Comparison of ENCODE assay signal across 19 mouse cellular contexts in the genomic region with DNA sequence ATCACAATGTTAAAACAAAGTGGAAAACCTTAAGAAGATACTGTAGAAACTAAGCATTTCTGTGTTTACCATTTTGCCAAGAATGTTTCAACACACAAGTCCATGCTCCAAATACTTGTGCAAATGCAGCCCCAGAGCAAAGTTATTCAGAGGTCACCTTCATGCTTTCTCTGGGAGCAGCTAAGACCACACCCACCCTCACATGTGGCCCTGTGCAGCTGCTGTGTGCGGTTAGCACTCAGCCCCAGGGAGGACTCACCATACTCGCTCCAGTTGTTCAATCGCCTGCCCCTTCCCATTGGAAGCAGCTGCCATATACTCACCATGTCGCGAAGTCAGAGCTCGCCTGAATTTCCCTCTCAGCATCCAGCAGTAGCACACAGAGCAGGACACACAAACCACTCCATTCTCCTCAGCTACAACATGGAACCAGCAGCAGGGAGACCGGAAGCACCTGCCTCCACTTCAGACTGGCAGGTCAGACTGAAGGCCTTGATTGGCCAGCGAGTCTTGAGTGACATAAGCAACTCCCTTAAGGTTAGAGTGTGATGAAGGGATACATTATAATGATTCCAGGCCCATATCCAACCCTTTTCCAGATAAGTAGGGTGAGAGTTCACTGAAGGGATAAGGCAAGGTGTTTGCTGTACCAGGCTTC. TPM values are rescaled to one million over a fixed set of nuclear protein-coding genes. Genes with fewer than 3 reads are reported as not detected.
"Had no signal": no experiment of that assay in that cellular context is flagged by ENCODE, and none has a peak within 500 bp of the region (broad histone marks: within the 10 kb centered on the region; RNA-seq: fewer than 3 reads in every experiment).

A gene (minus strand): TSS at position 434 of the 658 bp plus-strand sequence.

RNA-seq across cellular contexts. Expression of the gene that starts here (rescaled TPM):
- total RNA-seq: megakaryocyte progenitor cell, adult 5-6 weeks; midbrain, postnatal 0 days; monocyte, adult 5-6 weeks had no signal
- polyA plus RNA-seq: liver, postnatal 0 days; lung, adult 2 months; lung, embryonic 15.5 days; lung, postnatal 0 days; macrophage; midbrain, embryonic 11.5 days; midbrain, embryonic 13.5 days; midbrain, embryonic 15.5 days; midbrain, postnatal 0 days; neural tube, embryonic 11.5 days; neural tube, embryonic 13.5 days; neural tube, embryonic 15.5 days; small intestine, adult 2 months; stomach, embryonic 14.5 days; stomach, embryonic 16.5 days; thymus, adult 2 months; urinary bladder, adult 2 months had no signal
